Mouse (Mus musculus): Measurements from ENCODE around the gene BC049762. TPM values are rescaled to one million over a fixed set of nuclear protein-coding genes. Genes with fewer than 3 reads are reported as not detected.
A peak's percentile ranks its signal among the peaks of the same experiment; 100 is the strongest.

Gene BC049762
- 0.55 TPM in 1 of 2 replicates, not detected in the other for polyA plus RNA-seq (2014; fragmentation: Nextera tagmentation; extraction: Ambion mirVana)

DNA sequence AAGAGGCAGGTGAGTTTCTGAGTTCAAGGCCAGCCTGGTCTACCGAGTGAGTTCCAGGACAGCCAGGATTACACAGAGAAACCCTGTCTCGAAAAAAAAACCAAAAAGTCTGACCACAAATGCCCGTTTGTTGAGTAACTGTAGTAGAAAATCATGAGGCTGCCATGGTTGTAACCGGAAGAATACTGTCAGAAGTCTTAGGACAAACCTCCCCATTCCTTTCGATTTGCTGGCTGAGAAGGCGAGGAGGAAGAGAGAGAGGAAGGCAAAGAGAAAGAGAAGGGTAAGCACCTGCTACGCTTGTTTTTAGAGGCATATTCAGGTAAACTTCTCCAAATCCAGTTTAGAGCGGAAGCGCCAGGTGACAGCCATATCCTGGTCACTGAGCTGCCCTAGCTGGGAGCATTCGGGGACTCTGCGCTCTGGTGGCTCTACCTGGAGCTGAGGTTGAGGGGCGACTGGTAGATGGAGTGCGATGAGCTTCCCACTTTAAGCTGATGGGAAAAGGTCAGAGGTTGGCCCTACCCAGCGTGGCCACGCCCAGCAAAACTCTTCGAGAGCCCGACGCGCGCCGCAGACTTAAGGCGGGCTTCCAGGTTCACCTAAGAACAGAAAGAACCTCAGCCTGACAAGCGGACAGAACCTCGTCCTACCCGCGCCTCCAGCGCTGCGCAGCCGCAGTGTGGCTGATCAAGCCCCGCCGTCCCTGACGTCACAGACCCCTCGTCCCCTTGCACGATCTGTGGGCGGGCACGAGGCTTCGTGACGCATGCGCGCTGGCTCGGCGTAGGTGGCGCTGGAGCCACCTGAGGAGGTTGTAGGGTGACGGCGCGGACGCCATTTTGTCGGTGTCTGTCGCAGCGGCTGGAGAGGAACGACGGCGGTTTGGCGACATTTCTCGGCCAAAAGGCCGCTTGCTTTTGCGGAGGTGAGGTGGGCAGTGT, at the start of gene BC049762:
Gene BC049762 (minus strand): TSS at position 705 of the 944 bp plus-strand sequence.
- H3K36me3 ChIP-seq (ENCODE audit: control insufficient read depth, insufficient read depth, low read length), result peaks cover 10% of the 10 kb centered on the region
- H3K4me3 ChIP-seq (ENCODE audit: control insufficient read depth in 1 of 2, insufficient read depth in 1 of 2, low read depth in 1 of 2, low read length in 2 of 2), result peak within 1 kb of the TSS; percentile 82 to 95
- peak within 1 kb of the TSS; percentile 74 for H3K4me2 ChIP-seq (ENCODE audit: low read length)
- no peaks in the 10 kb centered on the region for H3K27me3 ChIP-seq (ENCODE audit: control insufficient read depth, insufficient read depth, low read length)
- ATAC-seq (ENCODE audit: insufficient number of reproducible peaks, insufficient read depth, low FRiP score, low read depth), result peak; percentile 98
- no peaks in the 10 kb centered on the region for H3K9me3 ChIP-seq (ENCODE audit: control insufficient read depth, low read length)
- peaks cover 7 to 19% of the 10 kb centered on the region in 2 experiments; a peak in 3 of 4 replicates for H3K4me1 ChIP-seq (ENCODE audit: control insufficient read depth in 2 of 2, insufficient read depth in 2 of 2, low read length in 2 of 2)
- H3K27ac ChIP-seq (replicated peaks in 1 of 2; ENCODE audit: control insufficient read depth in 1 of 2, insufficient read depth in 1 of 2, low read depth in 2 of 2, low read length in 2 of 2), result peak within 1 kb of the TSS; percentile 95 to 98
- H3K9ac ChIP-seq (ENCODE audit: low read length), result peak within 1 kb of the TSS; percentile 99
- WGBS, result 9% methylated on average over 57 of the region's 57 CpGs

DNA sequence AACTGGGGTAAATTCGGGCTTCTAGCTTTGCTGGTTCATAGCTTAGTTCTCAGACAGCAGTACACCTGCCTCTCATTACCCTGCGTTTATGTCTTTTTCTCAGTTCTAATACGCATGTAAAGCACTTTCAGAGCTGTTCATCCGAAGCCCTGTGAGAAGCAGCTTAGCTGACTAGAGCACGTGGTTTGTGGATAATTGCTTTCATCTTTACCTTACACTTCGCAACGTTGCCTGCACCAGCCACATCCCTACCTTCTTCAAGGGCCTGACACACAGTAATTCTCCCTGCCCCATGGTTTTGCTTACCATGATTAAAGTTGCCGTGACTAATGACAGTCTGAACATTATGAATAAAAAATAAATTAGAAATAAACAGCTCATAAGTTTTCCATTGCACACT, 49.0 kb upstream of the BC049762 start:
- no peaks in the 10 kb centered on the region for H3K36me3 ChIP-seq (ENCODE audit: control insufficient read depth, insufficient read depth, low read length)
- H3K9me3 ChIP-seq (ENCODE audit: control insufficient read depth, low read length), result no peaks in the 10 kb centered on the region
- no peak overlapping the region for H3K9ac ChIP-seq (ENCODE audit: low read length)
- no peaks in the 10 kb centered on the region for H3K4me1 ChIP-seq (ENCODE audit: control insufficient read depth in 2 of 2, insufficient read depth in 2 of 2, low read length in 2 of 2)
- no peak overlapping the region for H3K27ac ChIP-seq (replicated peaks in 1 of 2; ENCODE audit: control insufficient read depth in 1 of 2, insufficient read depth in 1 of 2, low read depth in 2 of 2, low read length in 2 of 2)
- ATAC-seq (ENCODE audit: insufficient number of reproducible peaks, insufficient read depth, low FRiP score, low read depth), result no peak
- 85% methylated on average over 8 of the region's 8 CpGs for WGBS
- no peaks in the 10 kb centered on the region for H3K27me3 ChIP-seq (ENCODE audit: control insufficient read depth, insufficient read depth, low read length)
- no peak overlapping the region for H3K4me2 ChIP-seq (ENCODE audit: low read length)
- H3K4me3 ChIP-seq (ENCODE audit: control insufficient read depth in 1 of 2, insufficient read depth in 1 of 2, low read depth in 1 of 2, low read length in 2 of 2), result no peak overlapping the region

DNA sequence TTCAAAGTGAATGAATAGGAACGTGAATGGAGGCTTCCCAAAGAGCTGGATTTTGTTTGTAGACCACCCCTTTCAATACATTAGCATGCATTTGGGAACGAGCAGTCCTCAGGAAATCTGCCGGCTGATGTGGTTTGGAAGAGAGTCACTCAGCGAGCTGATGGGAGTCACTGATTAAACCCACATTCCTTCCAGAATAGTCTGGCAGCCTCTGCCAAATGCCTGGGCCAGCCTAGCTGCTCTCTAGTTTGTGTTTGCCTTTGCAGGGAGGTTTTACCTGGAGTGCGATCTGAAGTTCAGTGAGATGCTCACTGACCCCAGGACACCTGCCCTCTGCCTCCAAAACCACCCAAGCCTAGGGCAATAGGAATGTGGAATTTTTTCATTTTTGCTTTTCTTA, 45.5 kb upstream of the BC049762 start:
- no peak overlapping the region for H3K4me3 ChIP-seq (ENCODE audit: control insufficient read depth in 1 of 2, insufficient read depth in 1 of 2, low read depth in 1 of 2, low read length in 2 of 2)
- no peaks in the 10 kb centered on the region for H3K36me3 ChIP-seq (ENCODE audit: control insufficient read depth, insufficient read depth, low read length)
- H3K4me2 ChIP-seq (ENCODE audit: low read length), result no peak overlapping the region
- no peak for ATAC-seq (ENCODE audit: insufficient number of reproducible peaks, insufficient read depth, low FRiP score, low read depth)
- no peaks in the 10 kb centered on the region for H3K9me3 ChIP-seq (ENCODE audit: control insufficient read depth, low read length)
- H3K27me3 ChIP-seq (ENCODE audit: control insufficient read depth, insufficient read depth, low read length), result no peaks in the 10 kb centered on the region
- WGBS, result 32% methylated on average over 5 of the region's 5 CpGs
- H3K9ac ChIP-seq (ENCODE audit: low read length), result no peak overlapping the region
- no peaks in the 10 kb centered on the region for H3K4me1 ChIP-seq (ENCODE audit: control insufficient read depth in 2 of 2, insufficient read depth in 2 of 2, low read length in 2 of 2)
- H3K27ac ChIP-seq (replicated peaks in 1 of 2; ENCODE audit: control insufficient read depth in 1 of 2, insufficient read depth in 1 of 2, low read depth in 2 of 2, low read length in 2 of 2), result no peak overlapping the region

DNA sequence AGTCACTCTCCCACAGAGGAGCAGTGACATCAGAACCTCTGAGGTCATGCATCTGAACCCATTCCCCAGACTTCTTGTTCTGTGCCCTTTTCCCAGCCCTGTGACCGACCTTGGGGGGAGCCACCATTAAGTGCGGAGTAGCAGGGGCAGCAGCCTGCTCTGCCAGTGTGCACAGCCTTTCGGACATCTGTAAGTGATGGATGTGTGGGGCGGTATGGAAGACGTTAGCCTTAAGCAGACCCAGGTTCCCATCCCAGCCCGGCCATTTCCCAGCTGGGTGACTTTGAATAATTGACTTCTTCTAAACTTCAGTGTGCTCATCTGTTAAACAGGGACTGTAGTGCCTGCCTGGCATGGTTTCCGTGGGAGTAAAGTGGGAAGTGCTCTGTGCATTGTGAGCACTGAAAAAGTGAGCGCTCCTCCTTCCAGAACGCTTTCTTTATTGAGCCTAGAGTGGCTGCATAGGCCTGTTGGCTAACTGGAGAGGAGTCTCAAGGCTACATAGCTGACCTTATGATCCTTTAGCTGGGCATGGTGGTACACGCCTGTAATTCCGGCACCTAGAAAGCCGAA, 41.2 kb upstream of the BC049762 start:
- no peak overlapping the region for H3K4me2 ChIP-seq (ENCODE audit: low read length)
- H3K27ac ChIP-seq (replicated peaks in 1 of 2; ENCODE audit: control insufficient read depth in 1 of 2, insufficient read depth in 1 of 2, low read depth in 2 of 2, low read length in 2 of 2), result no peak overlapping the region
- no peaks in the 10 kb centered on the region for H3K4me1 ChIP-seq (ENCODE audit: control insufficient read depth in 2 of 2, insufficient read depth in 2 of 2, low read length in 2 of 2)
- H3K36me3 ChIP-seq (ENCODE audit: control insufficient read depth, insufficient read depth, low read length), result no peaks in the 10 kb centered on the region
- H3K27me3 ChIP-seq (ENCODE audit: control insufficient read depth, insufficient read depth, low read length), result no peaks in the 10 kb centered on the region
- no peaks in the 10 kb centered on the region for H3K9me3 ChIP-seq (ENCODE audit: control insufficient read depth, low read length)
- no peak overlapping the region for H3K4me3 ChIP-seq (ENCODE audit: control insufficient read depth in 1 of 2, insufficient read depth in 1 of 2, low read depth in 1 of 2, low read length in 2 of 2)
- no peak for ATAC-seq (ENCODE audit: insufficient number of reproducible peaks, insufficient read depth, low FRiP score, low read depth)
- WGBS, result 67% methylated on average over 12 of the region's 12 CpGs
- H3K9ac ChIP-seq (ENCODE audit: low read length), result no peak overlapping the region

DNA sequence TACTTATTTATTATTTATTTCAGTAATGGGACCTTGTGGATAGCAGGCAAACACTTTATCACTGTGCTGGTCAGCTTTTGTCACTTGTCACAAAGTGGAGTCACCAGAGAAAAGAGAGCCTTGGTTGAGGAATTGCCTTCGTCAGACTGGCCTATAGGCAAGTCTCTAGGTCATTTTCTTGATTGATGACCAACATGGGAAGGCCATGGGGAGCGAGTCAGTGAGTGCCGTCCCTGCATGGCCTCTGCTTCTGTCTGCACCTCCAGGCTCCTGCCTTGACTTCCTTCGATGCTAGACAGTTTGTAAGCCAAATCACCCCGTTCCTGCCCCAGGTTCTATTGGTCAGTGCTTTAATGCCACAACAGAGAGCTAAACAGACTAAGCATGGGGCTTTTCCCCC, 39.5 kb upstream of the BC049762 start:
- Histone ChIP-seq H3K27me3 (ENCODE audit: control insufficient read depth, insufficient read depth, low read length) (no peaks in the 10 kb centered on the region), H3K4me2 (ENCODE audit: low read length) (no peak overlapping the region), H3K4me1 (ENCODE audit: control insufficient read depth in 2 of 2, insufficient read depth in 2 of 2, low read length in 2 of 2) (no peaks in the 10 kb centered on the region), H3K27ac (replicated peaks in 1 of 2; ENCODE audit: control insufficient read depth in 1 of 2, insufficient read depth in 1 of 2, low read depth in 2 of 2, low read length in 2 of 2) (no peak overlapping the region), H3K4me3 (ENCODE audit: control insufficient read depth in 1 of 2, insufficient read depth in 1 of 2, low read depth in 1 of 2, low read length in 2 of 2) (no peak overlapping the region), H3K9me3 (ENCODE audit: control insufficient read depth, low read length) (no peaks in the 10 kb centered on the region), H3K36me3 (ENCODE audit: control insufficient read depth, insufficient read depth, low read length) (no peaks in the 10 kb centered on the region), H3K9ac (ENCODE audit: low read length) (no peak overlapping the region)
- ATAC-seq (ENCODE audit: insufficient number of reproducible peaks, insufficient read depth, low FRiP score, low read depth), result no peak
- WGBS, result 74% methylated on average over 5 of the region's 5 CpGs

DNA sequence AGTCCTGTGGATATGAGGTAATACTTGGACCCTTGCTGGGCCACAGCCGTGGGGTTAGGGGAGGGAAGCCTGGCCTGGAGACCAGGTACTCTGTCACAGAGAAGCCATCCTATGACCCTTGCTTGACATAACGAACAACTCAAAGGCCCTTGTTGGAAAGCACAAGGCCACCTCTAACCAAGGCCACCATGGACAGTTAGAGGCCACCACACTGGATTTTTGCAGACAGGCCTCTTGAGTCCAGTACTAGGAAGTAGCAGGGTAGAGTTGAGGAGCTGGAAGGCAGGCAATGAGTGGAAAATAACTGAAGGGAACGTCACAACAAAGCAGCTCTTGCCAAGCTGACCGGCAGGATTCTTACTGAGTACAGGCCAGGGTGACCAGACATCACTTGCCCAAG, 35.8 kb upstream of the BC049762 start:
- H3K9me3 ChIP-seq (ENCODE audit: control insufficient read depth, low read length), result peaks cover 6% of the 10 kb centered on the region
- no peak for ATAC-seq (ENCODE audit: insufficient number of reproducible peaks, insufficient read depth, low FRiP score, low read depth)
- H3K27me3 ChIP-seq (ENCODE audit: control insufficient read depth, insufficient read depth, low read length), result no peaks in the 10 kb centered on the region; the same call in 1 of the 2 replicates
- H3K4me1 ChIP-seq (ENCODE audit: control insufficient read depth in 2 of 2, insufficient read depth in 2 of 2, low read length in 2 of 2), result no peaks in the 10 kb centered on the region
- H3K9ac ChIP-seq (ENCODE audit: low read length), result no peak overlapping the region
- no peak overlapping the region for H3K27ac ChIP-seq (replicated peaks in 1 of 2; ENCODE audit: control insufficient read depth in 1 of 2, insufficient read depth in 1 of 2, low read depth in 2 of 2, low read length in 2 of 2)
- no peaks in the 10 kb centered on the region for H3K36me3 ChIP-seq (ENCODE audit: control insufficient read depth, insufficient read depth, low read length)
- no peak overlapping the region for H3K4me2 ChIP-seq (ENCODE audit: low read length)
- no peak overlapping the region for H3K4me3 ChIP-seq (ENCODE audit: control insufficient read depth in 1 of 2, insufficient read depth in 1 of 2, low read depth in 1 of 2, low read length in 2 of 2)
- 76% methylated on average over 4 of the region's 4 CpGs for WGBS

DNA sequence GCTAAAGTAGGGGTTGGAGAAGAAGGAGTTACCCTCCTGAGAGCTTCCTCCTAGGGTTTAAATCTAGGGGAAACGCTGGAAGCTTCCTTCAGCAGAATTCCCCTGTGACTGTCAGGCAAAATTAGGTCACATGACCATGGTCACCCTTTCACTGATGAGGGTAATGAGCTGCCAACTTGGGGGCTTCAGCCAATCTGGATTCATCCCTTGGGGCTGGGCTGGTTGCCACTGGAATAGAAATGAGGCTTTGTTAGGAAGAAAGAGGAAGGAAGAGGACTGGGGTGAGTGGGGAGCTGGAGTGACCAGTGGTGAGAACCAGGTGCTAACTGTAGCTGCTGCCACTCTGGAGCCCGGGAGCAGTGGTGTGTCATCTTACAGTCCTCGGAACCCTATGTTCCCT, 32.9 kb upstream of the BC049762 start:
- Histone ChIP-seq H3K4me1 (ENCODE audit: control insufficient read depth in 2 of 2, insufficient read depth in 2 of 2, low read length in 2 of 2) (peaks cover under 1% of the 10 kb centered on the region in 2 experiments; a peak in 1 of 4 replicates), H3K9me3 (ENCODE audit: control insufficient read depth, low read length) (peaks cover 6% of the 10 kb centered on the region), H3K36me3 (ENCODE audit: control insufficient read depth, insufficient read depth, low read length) (no peaks in the 10 kb centered on the region), H3K4me3 (ENCODE audit: control insufficient read depth in 1 of 2, insufficient read depth in 1 of 2, low read depth in 1 of 2, low read length in 2 of 2) (no peak overlapping the region), H3K9ac (ENCODE audit: low read length) (no peak overlapping the region), H3K4me2 (ENCODE audit: low read length) (no peak overlapping the region), H3K27me3 (ENCODE audit: control insufficient read depth, insufficient read depth, low read length) (peaks cover 17% of the 10 kb centered on the region; the same call in 1 of the 2 replicates), H3K27ac (replicated peaks in 1 of 2; ENCODE audit: control insufficient read depth in 1 of 2, insufficient read depth in 1 of 2, low read depth in 2 of 2, low read length in 2 of 2) (no peak overlapping the region)
- no peak for ATAC-seq (ENCODE audit: insufficient number of reproducible peaks, insufficient read depth, low FRiP score, low read depth)
- WGBS, result 75% methylated on average over 3 of the region's 3 CpGs
